Mouse (Mus musculus): Measurements from ENCODE around the gene Tenm3.

- TF ChIP-seq CHD1 (IDR thresholded peaks at IDR 0.05; ENCODE audit: low read depth, low read length): no peak
- no peak for TF ChIP-seq ELF1 (IDR thresholded peaks at IDR 0.05; ENCODE audit: low read depth, low read length)
- TF ChIP-seq USF2 (conservative IDR thresholded peaks at IDR 0.05; ENCODE audit: low read depth, low read length): no peak
- no peak for TF ChIP-seq POLR2A (IDR thresholded peaks at IDR 0.05; ENCODE audit: low read depth, low read length)
- TF ChIP-seq CTCF (conservative IDR thresholded peaks at IDR 0.05 in 1 of 2, IDR thresholded peaks at IDR 0.05 in 1 of 2; ENCODE audit: low read depth in 2 of 2, low read length in 2 of 2): no peak
- TF ChIP-seq MEF2A (IDR thresholded peaks at IDR 0.05; ENCODE audit: borderline replicate concordance, low read depth, low read length): no peak
Measured at GRCm38 (mm10) chr8:48214386-48214785, 629.4 kb downstream of the Tenm3 start.

Data from CH12.LX (cell line).